Mouse (Mus musculus): ENCODE results near the gene Fgfr1op. TPM values are rescaled to one million over a fixed set of nuclear protein-coding genes. Genes with fewer than 3 reads are reported as not detected.
"Not testable (repeated sequence)": the region's sequence is repeated elsewhere in the genome, so short reads cannot be mapped to it uniquely, and the experiment has no call there.

Gene Fgfr1op
- polyA plus RNA-seq, 1 experiment: 16.5 TPM

- not testable (repeated sequence) for DNase-seq (ENCODE audit: extremely low spot score in 1 of 2, low spot score in 1 of 2)
Measured at GRCm38 (mm10) chr17:8167436-8167835, 2.1 kb downstream of the Fgfr1op start.

- no peak for DNase-seq (ENCODE audit: extremely low spot score in 1 of 2, low spot score in 1 of 2)
Measured at GRCm38 (mm10) chr17:8170331-8170730, 5.0 kb downstream of the Fgfr1op start.

GRCm38 (mm10) chr17:8171081-8171480 lies 5.8 kb downstream of the Fgfr1op start:
- no peak for DNase-seq (ENCODE audit: extremely low spot score in 1 of 2, low spot score in 1 of 2)

GRCm38 (mm10) chr17:8177090-8177489 lies 11.8 kb downstream of the Fgfr1op start:
- no peak for DNase-seq (ENCODE audit: extremely low spot score in 1 of 2, low spot score in 1 of 2)

- DNase-seq (ENCODE audit: extremely low spot score in 1 of 2, low spot score in 1 of 2): no peak
Measured at GRCm38 (mm10) chr17:8183815-8184214, 18.5 kb downstream of the Fgfr1op start.

GRCm38 (mm10) chr17:8184217-8184616 lies 18.9 kb downstream of the Fgfr1op start:
- no peak for DNase-seq (ENCODE audit: extremely low spot score in 1 of 2, low spot score in 1 of 2)

- peak in 1 of 2 experiments; percentile 43 for DNase-seq (ENCODE audit: extremely low spot score in 1 of 2, low spot score in 1 of 2)
Measured at GRCm38 (mm10) chr17:8193678-8194077, 28.4 kb downstream of the Fgfr1op start.

- no peak for DNase-seq (ENCODE audit: extremely low spot score in 1 of 2, low spot score in 1 of 2)
Measured at GRCm38 (mm10) chr17:8195685-8196376, 30.5 kb downstream of the Fgfr1op start.

- DNase-seq (ENCODE audit: extremely low spot score in 1 of 2, low spot score in 1 of 2): peak in 1 of 2 experiments; percentile 45
Measured at GRCm38 (mm10) chr17:8197652-8198051, 32.4 kb downstream of the Fgfr1op start.

GRCm38 (mm10) chr17:8199067-8199935 lies 34.0 kb downstream of the Fgfr1op start:
- DNase-seq (ENCODE audit: extremely low spot score in 1 of 2, low spot score in 1 of 2): no peak

- no peak for DNase-seq (ENCODE audit: extremely low spot score in 1 of 2, low spot score in 1 of 2)
Measured at GRCm38 (mm10) chr17:8199936-8200330, 34.6 kb downstream of the Fgfr1op start.

GRCm38 (mm10) chr17:8203487-8203886 lies 38.2 kb downstream of the Fgfr1op start:
- no peak for DNase-seq (ENCODE audit: extremely low spot score in 1 of 2, low spot score in 1 of 2)

- not testable (repeated sequence) for DNase-seq (ENCODE audit: extremely low spot score in 1 of 2, low spot score in 1 of 2)
Measured at GRCm38 (mm10) chr17:8205221-8205631, 39.9 kb downstream of the Fgfr1op start.

- no peak for DNase-seq (ENCODE audit: extremely low spot score in 1 of 2, low spot score in 1 of 2)
Measured at GRCm38 (mm10) chr17:8206691-8207090, 41.4 kb downstream of the Fgfr1op start.

- no peak for DNase-seq (ENCODE audit: extremely low spot score in 1 of 2, low spot score in 1 of 2)
Measured at GRCm38 (mm10) chr17:8209696-8210095, 44.4 kb downstream of the Fgfr1op start.

GRCm38 (mm10) chr17:8210170-8210569 lies 44.9 kb downstream of the Fgfr1op start:
- DNase-seq (ENCODE audit: extremely low spot score in 1 of 2, low spot score in 1 of 2): no peak

- no peak for DNase-seq (ENCODE audit: extremely low spot score in 1 of 2, low spot score in 1 of 2)
Measured at GRCm38 (mm10) chr17:8210675-8211074, 45.4 kb downstream of the Fgfr1op start.

GRCm38 (mm10) chr17:8211399-8211798 lies 46.1 kb downstream of the Fgfr1op start:
- DNase-seq (ENCODE audit: extremely low spot score in 1 of 2, low spot score in 1 of 2): no peak

- no peak for DNase-seq (ENCODE audit: extremely low spot score in 1 of 2, low spot score in 1 of 2)
Measured at GRCm38 (mm10) chr17:8214369-8214768, 49.1 kb downstream of the Fgfr1op start.

- no peak for DNase-seq (ENCODE audit: extremely low spot score in 1 of 2, low spot score in 1 of 2)
Measured at GRCm38 (mm10) chr17:8215016-8215745, 49.9 kb downstream of the Fgfr1op start.

GRCm38 (mm10) chr17:8223225-8223624 lies 57.9 kb downstream of the Fgfr1op start:
- no peak for DNase-seq (ENCODE audit: extremely low spot score in 1 of 2, low spot score in 1 of 2)

Measured in frontal cortex, adult 2 months (tissue).